Mouse (Mus musculus) hindbrain, embryonic 15.5 days (tissue): ENCODE data around the gene Bcas3. TPM values are rescaled to one million over a fixed set of nuclear protein-coding genes. Genes with fewer than 3 reads are reported as not detected.

Experiments used
- microRNA-seq: library from miRNA; unstranded; fragments of <30 nt; microRNA quantifications from one replicate; pipeline ENCODE4, GENCODE M21; 2016
- polyA plus RNA-seq: library from polyadenylated mRNA; unstranded; fragments of >200 nt; fragmentation: Nextera tagmentation; extraction: Ambion mirVana; gene quantifications from 2 replicates; pipeline ENCODE4 v1.2.1, GENCODE M21; 2015

Bcas3 gene
- polyA plus RNA-seq, 1 experiment from 2014 or later: 31.9 TPM

Small RNA genes lying within 50 kb of the gene (microRNA-seq; reads per million reads assigned to microRNA genes)
- not detected for gene Mir5110

Other genes starting within 250 kb of the Bcas3 start
- 10.6 and 11.9 TPM in 2 replicates for gene Usp32, start 213.0 kb upstream of the Bcas3 start, polyA plus RNA-seq
- gene 1700125H20Rik, start 182.8 kb upstream of the Bcas3 start, polyA plus RNA-seq: 0.58 and 0.84 TPM in 2 replicates
- 46.4 and 46.9 TPM in 2 replicates for gene Appbp2, start 118.0 kb upstream of the Bcas3 start, polyA plus RNA-seq
- gene Ppm1d, start 41.9 kb upstream of the Bcas3 start, polyA plus RNA-seq: 16.8 and 17.2 TPM in 2 replicates